Mouse (Mus musculus) forebrain, embryonic 11.5 days (tissue): ENCODE data around the gene Vmn1r24. TPM values are rescaled to one million over a fixed set of nuclear protein-coding genes. Genes with fewer than 3 reads are reported as not detected.
"Not testable (repeated sequence)": the region's sequence is repeated elsewhere in the genome, so short reads cannot be mapped to it uniquely, and the experiment has no call there.

Source experiments
- ATAC-seq: fragments of 200-750 bp; cut with Nextera tagmentation; replicated peaks from 2 replicates; pipeline ENCODE4 v1.8.0; 2017; ENCODE audit warnings: moderate TSS enrichment; ENCODE audit not compliant: low FRiP score
- DNase-seq: peaks from one replicate; pipeline ENCODE4 v3.0.0-alpha.2; 2017; ENCODE audit warnings: low spot score
- H3K27ac ChIP-seq: fragments of 300-500 bp; sonication (generic); 2 replicates; pipeline ENCODE4 v1.5.1; 2014; ENCODE audit warnings: low read depth, low read length
- H3K27me3 ChIP-seq: fragments of 300-500 bp; sonication (generic); 2 replicates; pipeline ENCODE4 v1.6.1; 2014; ENCODE audit warnings: mild to moderate bottlenecking, low read length, mixed read lengths; ENCODE audit not compliant: control insufficient read depth, insufficient read depth
- H3K36me3 ChIP-seq: fragments of 300-500 bp; sonication (generic); 2 replicates; pipeline ENCODE4 v1.6.1; 2014; ENCODE audit warnings: mild to moderate bottlenecking, low read length, moderate library complexity, mixed read lengths; ENCODE audit not compliant: control insufficient read depth, insufficient read depth
- H3K4me1 ChIP-seq: fragments of 300-500 bp; sonication (generic); replicated peaks from 2 replicates; pipeline ENCODE4 v1.6.1; 2014; ENCODE audit warnings: low read length, mixed read lengths; ENCODE audit not compliant: control insufficient read depth, insufficient read depth
- H3K4me2 ChIP-seq: fragments of 300-500 bp; sonication (generic); 2 replicates; pipeline ENCODE4 v1.6.1; 2014; ENCODE audit warnings: low read depth, mild to moderate bottlenecking, low read length, moderate library complexity, mixed read lengths; ENCODE audit not compliant: severe bottlenecking
- H3K4me3 ChIP-seq: fragments of 300-500 bp; sonication (generic); 2 replicates; pipeline ENCODE4 v1.5.1; 2014; ENCODE audit warnings: low read depth, low read length
- H3K9ac ChIP-seq: fragments of 300-500 bp; sonication (generic); 2 replicates; pipeline ENCODE4 v1.6.1; 2014; ENCODE audit warnings: low read length
- H3K9me3 ChIP-seq: fragments of 300-500 bp; sonication (generic); 2 replicates; pipeline ENCODE4 v1.6.1; 2016; ENCODE audit warnings: low read length, mixed read lengths; ENCODE audit not compliant: control insufficient read depth
- WGBS: fragments of 180-500 bp; shearing (Covaris S2); extraction: QIAGEN DNeasy Blood & Tissue Kit; methylation state at CpG from one replicate; pipeline ENCODE4 v1.1.7; 2014; 5-methylcytosine and 5-hydroxymethylcytosine counted together
- polyA plus RNA-seq: library from polyadenylated mRNA; unstranded; fragments of >200 nt; fragmentation: Nextera tagmentation; extraction: Ambion mirVana; gene quantifications from 2 replicates; pipeline ENCODE4 v1.2.1, GENCODE M21; 2014

The Vmn1r24 gene
- not detected in 2 replicates for polyA plus RNA-seq

- not testable (repeated sequence) for H3K9me3 ChIP-seq, H3K4me1 ChIP-seq, H3K27me3 ChIP-seq, H3K4me2 ChIP-seq, H3K4me3 ChIP-seq, H3K36me3 ChIP-seq, H3K27ac ChIP-seq, ATAC-seq, H3K9ac ChIP-seq, DNase-seq
- 88% methylated on average over 1 of the region's 1 CpGs for WGBS
Observed at GRCm38 (mm10) chr6:57961403-57961802, at the start of gene Vmn1r24. Gene Vmn1r24 (minus strand): TSS chr6:57961503.

GRCm38 (mm10) chr6:57980710-57981109 lies 19.4 kb upstream of the Vmn1r24 start, which contains the start of gene Vmn1r25:
Gene Vmn1r25 (minus strand): TSS chr6:57980810.
- Histone ChIP-seq H3K27ac (no peak within 1 kb of the TSS), H3K9me3 (no peaks in the 10 kb centered on the region), H3K36me3 (no peaks in the 10 kb centered on the region), H3K4me1 (no peaks in the 10 kb centered on the region), H3K4me2 (no peak within 1 kb of the TSS), H3K27me3 (no peaks in the 10 kb centered on the region), H3K4me3 (no peak within 1 kb of the TSS), H3K9ac (no peak within 1 kb of the TSS)
- ATAC-seq (no peak), DNase-seq (no peak)
- 73% methylated on average over 3 of the region's 3 CpGs for WGBS

GRCm38 (mm10) chr6:57926738-57927137 lies 34.6 kb downstream of the Vmn1r24 start, which contains the start of gene Vmn1r23:
Gene Vmn1r23 (minus strand): TSS chr6:57926838.
- no peak for ATAC-seq
- Histone ChIP-seq H3K27ac (no peak within 1 kb of the TSS), H3K27me3 (no peaks in the 10 kb centered on the region), H3K4me1 (no peaks in the 10 kb centered on the region), H3K36me3 (no peaks in the 10 kb centered on the region), H3K9me3 (no peaks in the 10 kb centered on the region), H3K4me2 (no peak within 1 kb of the TSS), H3K4me3 (no peak within 1 kb of the TSS), H3K9ac (no peak within 1 kb of the TSS)
- 86% methylated on average over 1 of the region's 1 CpGs for whole genome bisulfite sequencing
- DNase-seq = no peak

GRCm38 (mm10) chr6:57907928-57908327 lies 53.4 kb downstream of the Vmn1r24 start, which contains the start of gene Vmn1r22:
Gene Vmn1r22 (minus strand): TSS chr6:57908028.
- no peak within 1 kb of the TSS for H3K9ac ChIP-seq
- H3K36me3 ChIP-seq = no peaks in the 10 kb centered on the region
- no peak within 1 kb of the TSS for H3K4me3 ChIP-seq
- ATAC-seq (no peak), DNase-seq (no peak)
- 81% methylated on average over 1 of the region's 1 CpGs for WGBS
- no peak within 1 kb of the TSS for H3K4me2 ChIP-seq
- no peaks in the 10 kb centered on the region for H3K27me3 ChIP-seq
- H3K9me3 ChIP-seq = no peaks in the 10 kb centered on the region
- no peak within 1 kb of the TSS for H3K27ac ChIP-seq
- no peaks in the 10 kb centered on the region for H3K4me1 ChIP-seq

Other genes with a start within 250 kb of the Vmn1r24 start
- 49.2 and 55.3 TPM in 2 replicates for gene Vopp1, start 136.3 kb downstream of the Vmn1r24 start, polyA plus RNA-seq
- not detected in 2 replicates for gene Vmn1r21, start 111.2 kb downstream of the Vmn1r24 start, polyA plus RNA-seq
- not detected in 2 replicates for gene Vmn1r22, start 53.5 kb downstream of the Vmn1r24 start, polyA plus RNA-seq
- gene Vmn1r23, start 34.7 kb downstream of the Vmn1r24 start, polyA plus RNA-seq = not detected in 2 replicates
- gene Vmn1r25, start 19.3 kb upstream of the Vmn1r24 start, polyA plus RNA-seq = not detected in 2 replicates
- gene Vmn1r26, start 53.7 kb upstream of the Vmn1r24 start, polyA plus RNA-seq = not detected in 2 replicates